In the genomic region with DNA sequence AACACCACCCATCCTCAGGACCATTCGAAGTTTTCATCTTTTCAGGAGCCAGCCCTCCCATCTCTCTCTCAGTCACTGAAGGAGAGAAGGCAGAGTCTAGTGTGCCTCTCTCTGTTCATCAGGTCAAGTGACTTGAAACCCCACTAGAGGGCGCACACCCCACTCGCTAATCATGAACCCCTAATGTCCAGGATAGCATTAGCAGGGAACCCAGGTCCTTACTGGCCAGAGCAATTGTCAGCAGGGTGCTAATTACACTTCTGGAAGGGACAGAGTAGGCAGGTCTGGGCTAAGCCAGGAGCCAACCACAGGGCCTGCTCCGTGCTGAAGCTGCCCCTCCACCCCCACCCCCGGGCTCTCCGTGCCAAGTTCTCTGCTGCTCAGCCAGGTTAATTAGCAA, we compare ENCODE assay signal across 8 mouse cellular contexts.
DNase-seq lines count a peak whose midpoint lies in the region; ATAC-seq and TF ChIP-seq lines count a peak whose summit lies in the region.

No protein-coding gene starts in this region.

- no peaks in the 10 kb centered on the region for H3K36me3 ChIP-seq in forebrain, embryonic 16.5 days (ENCODE audit: control insufficient read depth, insufficient read depth)
- H3K36me3 ChIP-seq in hindbrain, postnatal 0 days (ENCODE audit: insufficient read depth, low read length), result no peaks in the 10 kb centered on the region
- no peaks in the 10 kb centered on the region for H3K36me3 ChIP-seq in midbrain, embryonic 11.5 days (ENCODE audit: control insufficient read depth, insufficient read depth, low read length)
- H3K36me3 ChIP-seq in small intestine, adult 2 months (ENCODE audit: control insufficient read depth, insufficient read depth, low read length), result no peaks in the 10 kb centered on the region

- peak; percentile 74 for ATAC-seq in forebrain, embryonic 16.5 days
- peak; percentile 92 for ATAC-seq in hindbrain, postnatal 0 days
- peak; percentile 84 for ATAC-seq in midbrain, embryonic 11.5 days (ENCODE audit: low FRiP score)

- no peak overlapping the region for H3K4me3 ChIP-seq in gastrocnemius, adult 2 months
- no peak overlapping the region for H3K4me3 ChIP-seq in cerebellum, adult 2 months (replicated peaks; ENCODE audit: insufficient read depth, low read depth, low read length)
- H3K4me3 ChIP-seq in forebrain, embryonic 16.5 days (replicated peaks; ENCODE audit: low read length), result peak overlapping the region; percentile 26
- H3K4me3 ChIP-seq in hindbrain, postnatal 0 days (ENCODE audit: low read length), result no peak overlapping the region
- no peak overlapping the region for H3K4me3 ChIP-seq in midbrain, embryonic 11.5 days (ENCODE audit: low read depth, low read length)
- H3K4me3 ChIP-seq in small intestine, adult 2 months (ENCODE audit: low read depth, low read length), result no peak overlapping the region

- no peaks in the 10 kb centered on the region for H3K27me3 ChIP-seq in cerebellum, adult 2 months (ENCODE audit: control insufficient read depth, insufficient read depth, low read length)
- H3K27me3 ChIP-seq in forebrain, embryonic 16.5 days (replicated peaks; ENCODE audit: control insufficient read depth, insufficient read depth, low read length), result 0 out of 2 replicates have a peak, but pooled peaks cover 3% of the 10 kb centered on the region
- H3K27me3 ChIP-seq in hindbrain, postnatal 0 days (ENCODE audit: insufficient read depth, low read length), result no peaks in the 10 kb centered on the region
- H3K27me3 ChIP-seq in midbrain, embryonic 11.5 days (ENCODE audit: control insufficient read depth, insufficient read depth, low read length), result no peaks in the 10 kb centered on the region
- H3K27me3 ChIP-seq in small intestine, adult 2 months (ENCODE audit: control insufficient read depth, insufficient read depth, low read length), result no peaks in the 10 kb centered on the region

- 3% methylated on average over 6 of the region's 6 CpGs for WGBS in cerebellum, adult 2 months
- 4% methylated on average over 6 of the region's 6 CpGs for WGBS in forebrain, embryonic 16.5 days
- 6% methylated on average over 6 of the region's 6 CpGs for WGBS in hindbrain, postnatal 0 days
- 11% methylated on average over 6 of the region's 6 CpGs for WGBS in midbrain, embryonic 11.5 days
- 14% methylated on average over 6 of the region's 6 CpGs for WGBS in small intestine, adult 2 months

- H3K27ac ChIP-seq in gastrocnemius, adult 2 months, result no peak overlapping the region
- H3K27ac ChIP-seq in cerebellum, adult 2 months (ENCODE audit: insufficient read depth, low read length), result no peak overlapping the region
- no peak overlapping the region for H3K27ac ChIP-seq in forebrain, embryonic 16.5 days (ENCODE audit: low read length)
- peak overlapping the region; percentile 20; the same call in 1 of the 2 replicates for H3K27ac ChIP-seq in hindbrain, postnatal 0 days
- H3K27ac ChIP-seq in midbrain, embryonic 11.5 days (ENCODE audit: low read depth, low read length), result no peak overlapping the region
- no peak overlapping the region for H3K27ac ChIP-seq in small intestine, adult 2 months (ENCODE audit: insufficient read depth, low read depth, low read length)

- DNase-seq in gastrocnemius, adult 2 months, result peak; percentile 43
- no peak for DNase-seq in gastrocnemius, adult 8-10 months (ENCODE audit: low spot score in 2 of 2)
- peak; percentile 83 for DNase-seq in cerebellum, adult 2 months
- DNase-seq in hindbrain, postnatal 0 days (ENCODE audit: low spot score), result peak; percentile 92
- peak; percentile 59 to 77 for DNase-seq in left cerebral cortex, postnatal 14 days (ENCODE audit: low spot score in 2 of 2)
- peak; percentile 93 for DNase-seq in midbrain, embryonic 11.5 days (ENCODE audit: low spot score, missing footprints)

- H3K4me1 ChIP-seq in cerebellum, adult 2 months (ENCODE audit: control insufficient read depth, insufficient read depth, low read length), result peaks cover 8% of the 10 kb centered on the region
- peaks cover 19% of the 10 kb centered on the region for H3K4me1 ChIP-seq in forebrain, embryonic 16.5 days (replicated peaks; ENCODE audit: control insufficient read depth, insufficient read depth, low read length)
- no peaks in the 10 kb centered on the region; the same call in 1 of the 2 replicates for H3K4me1 ChIP-seq in hindbrain, postnatal 0 days (ENCODE audit: insufficient read depth, low read length)
- H3K4me1 ChIP-seq in midbrain, embryonic 11.5 days (ENCODE audit: control insufficient read depth, insufficient read depth, low read length), result no peaks in the 10 kb centered on the region
- H3K4me1 ChIP-seq in small intestine, adult 2 months (ENCODE audit: control insufficient read depth, insufficient read depth, insufficient read length, low read length), result no peaks in the 10 kb centered on the region

- no peak for TF ChIP-seq POLR2A in cerebellum, adult 2 months (IDR thresholded peaks at IDR 0.05; ENCODE audit: borderline replicate concordance, insufficient read depth, low read length)
- no peak for TF ChIP-seq POLR2A in small intestine, adult 2 months (IDR thresholded peaks at IDR 0.05; ENCODE audit: low read depth, low read length)

- H3K9ac ChIP-seq in forebrain, embryonic 16.5 days (replicated peaks; ENCODE audit: low read depth, low read length), result peak overlapping the region; percentile 17; the same call in 1 of the 2 replicates
- H3K9ac ChIP-seq in hindbrain, postnatal 0 days (replicated peaks; ENCODE audit: low read length), result no peak overlapping the region
- H3K9ac ChIP-seq in midbrain, embryonic 11.5 days (ENCODE audit: low read length), result no peak overlapping the region

- H3K9me3 ChIP-seq in forebrain, embryonic 16.5 days (ENCODE audit: control insufficient read depth, low read length), result no peaks in the 10 kb centered on the region
- H3K9me3 ChIP-seq in hindbrain, postnatal 0 days (ENCODE audit: low read length), result no peaks in the 10 kb centered on the region
- H3K9me3 ChIP-seq in midbrain, embryonic 11.5 days (ENCODE audit: control insufficient read depth, low read length), result no peaks in the 10 kb centered on the region

- peak overlapping the region; percentile 50 for H3K4me2 ChIP-seq in forebrain, embryonic 16.5 days (ENCODE audit: low read length)
- peak overlapping the region; percentile 30; the same call in 1 of the 2 replicates for H3K4me2 ChIP-seq in hindbrain, postnatal 0 days (ENCODE audit: low read depth, low read length)
- H3K4me2 ChIP-seq in midbrain, embryonic 11.5 days, result peak overlapping the region; percentile 2; the same call in 1 of the 2 replicates

- peak; percentile 68 for TF ChIP-seq CTCF in gastrocnemius, adult 2 months (IDR thresholded peaks at IDR 0.05)
- peak; percentile 83; the same call in 1 of the 2 replicates for TF ChIP-seq CTCF in cerebellum, adult 2 months (IDR thresholded peaks at IDR 0.05; ENCODE audit: borderline replicate concordance, insufficient read depth, low read depth, low read length)
- TF ChIP-seq CTCF in hindbrain, postnatal 0 days (IDR thresholded peaks at IDR 0.05; ENCODE audit: low read depth), result peak; percentile 91
- TF ChIP-seq CTCF in small intestine, adult 2 months (IDR thresholded peaks at IDR 0.05; ENCODE audit: extremely low read depth, insufficient read length, insufficient replicate concordance, low read depth, low read length), result peak; percentile 58; the same call in 1 of the 2 replicates

- intact Hi-C loops in gastrocnemius, adult 2 months (cut with DNase I), result no loop called here
- intact Hi-C loops in left cerebral cortex, postnatal 14 days (cut with DNase I), result no loop called here

Comparison
In these comparisons a context has a peak if more than half of its experiments do, and no peak if none do; other contexts are left out.
1. DNase-seq: peak in gastrocnemius, adult 2 months (single experiment), cerebellum, adult 2 months (2 of 2), hindbrain, postnatal 0 days (single experiment), left cerebral cortex, postnatal 14 days (2 of 2) and midbrain, embryonic 11.5 days (single experiment); none in gastrocnemius, adult 8-10 months (0 of 2).
2. Peak in every context shown above with its lines, with median percentiles within 50 percentile points of each other: CTCF ChIP-seq, ATAC-seq and H3K4me2 ChIP-seq.